Mouse (Mus musculus) forebrain, postnatal 0 days (tissue): ENCODE measurements at regions not wholly inside any gene's neighbourhood (a gene's known extent, or its start where the extent isn't known, plus 50 kb on each side); places are given as distances from the start of the nearest gene placed in this dataset.

Source experiments
- ATAC-seq: fragments of 200-750 bp; cut with Nextera tagmentation; 2 replicates; pipeline ENCODE4 v1.8.0; 2017; ENCODE audit warnings: mild to moderate bottlenecking, moderate library complexity
- DNase-seq: peaks from one replicate; pipeline ENCODE4 v3.0.0-alpha.2; 2015
- H3K27ac ChIP-seq: fragments of 300-500 bp; sonication (generic); 2 replicates; pipeline ENCODE4 v1.5.1; 2014; ENCODE audit warnings: low read depth, mild to moderate bottlenecking, antibody characterized with exemption, low read length, moderate library complexity, mixed read lengths
- H3K27me3 ChIP-seq: fragments of 300-500 bp; sonication (generic); 2 replicates; pipeline ENCODE4 v1.6.1; 2014; ENCODE audit warnings: mild to moderate bottlenecking, low read length, mixed read lengths; ENCODE audit not compliant: insufficient read depth
- H3K36me3 ChIP-seq: fragments of 300-500 bp; sonication (generic); 2 replicates; pipeline ENCODE4 v1.6.1; 2014; ENCODE audit warnings: mild to moderate bottlenecking, moderate library complexity; ENCODE audit not compliant: insufficient read depth
- H3K4me1 ChIP-seq: fragments of 300-500 bp; sonication (generic); 2 replicates; pipeline ENCODE4 v1.6.1; 2014; ENCODE audit warnings: antibody characterized with exemption; ENCODE audit not compliant: insufficient read depth
- H3K4me2 ChIP-seq: fragments of 300-500 bp; sonication (generic); 2 replicates; pipeline ENCODE4 v1.6.1; 2014; ENCODE audit warnings: low read depth, mild to moderate bottlenecking, moderate library complexity
- H3K4me3 ChIP-seq: fragments of 300-500 bp; sonication (generic); 2 replicates; pipeline ENCODE4 v1.5.1; 2014; ENCODE audit warnings: low read depth, low read length, mixed read lengths
- H3K9ac ChIP-seq: fragments of 300-500 bp; sonication (generic); 2 replicates; pipeline ENCODE4 v1.6.1; 2014; ENCODE audit warnings: mild to moderate bottlenecking
- H3K9me3 ChIP-seq: fragments of 300-500 bp; sonication (generic); 2 replicates; pipeline ENCODE4 v1.6.1; 2016; ENCODE audit warnings: low read length
- CTCF ChIP-seq: sonication (generic); IDR thresholded peaks from 2 replicates; pipeline ENCODE4 v1.5.1; 2016; ENCODE audit warnings: antibody characterized with exemption, control low read depth, low read depth
- WGBS: fragments of 180-500 bp; shearing (Covaris S2); extraction: QIAGEN DNeasy Blood & Tissue Kit; methylation state at CpG from one replicate; pipeline ENCODE4 v1.1.7; 2014; 5-methylcytosine and 5-hydroxymethylcytosine counted together

DNA sequence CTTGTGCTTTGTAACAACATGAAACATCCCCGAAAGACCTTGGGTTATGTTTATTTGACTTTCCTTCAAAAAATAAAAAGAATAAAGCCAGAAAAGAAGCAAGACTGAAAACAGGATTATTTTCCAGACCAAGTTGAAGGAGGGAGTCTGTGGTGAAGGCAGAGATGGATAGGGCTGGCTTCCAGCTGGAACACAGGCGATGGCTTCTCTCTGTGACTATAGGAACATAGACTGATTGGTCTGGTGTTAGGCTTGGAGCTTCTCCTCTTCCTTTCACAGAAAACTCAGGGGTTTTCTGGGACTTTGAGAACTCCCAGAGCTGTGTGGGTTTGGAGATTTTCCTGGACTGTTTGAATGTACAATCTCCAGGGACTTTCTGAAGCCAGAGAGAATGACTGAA is 625.8 kb downstream of the Gm826 start:
- DNase-seq = no peak
- 91% methylated on average over 2 of the region's 2 CpGs for WGBS
- no peak for ATAC-seq

GRCm38 (mm10) chr2:159714633-159715032 is 619.3 kb downstream of the Gm826 start:
- Histone ChIP-seq H3K4me2 (no peak overlapping the region), H3K27me3 (no peaks in the 10 kb centered on the region), H3K27ac (no peak overlapping the region), H3K4me3 (no peak overlapping the region), H3K36me3 (no peaks in the 10 kb centered on the region), H3K9me3 (no peaks in the 10 kb centered on the region), H3K9ac (no peak overlapping the region), H3K4me1 (no peaks in the 10 kb centered on the region)
- WGBS = 22% methylated on average over 3 of the region's 3 CpGs
- DNase-seq (no peak), ATAC-seq (no peak)
- no peak for TF ChIP-seq CTCF

More for the DNA sequence above, 625.8 kb downstream of the Gm826 start:
- Histone ChIP-seq H3K36me3 (no peaks in the 10 kb centered on the region), H3K4me2 (no peak overlapping the region), H3K4me3 (no peak overlapping the region), H3K4me1 (no peaks in the 10 kb centered on the region), H3K9ac (no peak overlapping the region), H3K9me3 (no peaks in the 10 kb centered on the region), H3K27ac (no peak overlapping the region), H3K27me3 (no peaks in the 10 kb centered on the region)
- no peak for TF ChIP-seq CTCF

- Histone ChIP-seq H3K9ac (no peak overlapping the region), H3K4me2 (no peak overlapping the region), H3K9me3 (no peaks in the 10 kb centered on the region), H3K36me3 (no peaks in the 10 kb centered on the region), H3K27me3 (no peaks in the 10 kb centered on the region), H3K27ac (no peak overlapping the region), H3K4me1 (no peaks in the 10 kb centered on the region), H3K4me3 (no peak overlapping the region)
- 45% methylated on average over 2 of the region's 2 CpGs for WGBS
- TF ChIP-seq CTCF = no peak
- no peak for ATAC-seq
- DNase-seq = no peak
These were observed 615.2 kb downstream of the Gm826 start for GRCm38 (mm10) chr2:159718738-159719137.

DNA sequence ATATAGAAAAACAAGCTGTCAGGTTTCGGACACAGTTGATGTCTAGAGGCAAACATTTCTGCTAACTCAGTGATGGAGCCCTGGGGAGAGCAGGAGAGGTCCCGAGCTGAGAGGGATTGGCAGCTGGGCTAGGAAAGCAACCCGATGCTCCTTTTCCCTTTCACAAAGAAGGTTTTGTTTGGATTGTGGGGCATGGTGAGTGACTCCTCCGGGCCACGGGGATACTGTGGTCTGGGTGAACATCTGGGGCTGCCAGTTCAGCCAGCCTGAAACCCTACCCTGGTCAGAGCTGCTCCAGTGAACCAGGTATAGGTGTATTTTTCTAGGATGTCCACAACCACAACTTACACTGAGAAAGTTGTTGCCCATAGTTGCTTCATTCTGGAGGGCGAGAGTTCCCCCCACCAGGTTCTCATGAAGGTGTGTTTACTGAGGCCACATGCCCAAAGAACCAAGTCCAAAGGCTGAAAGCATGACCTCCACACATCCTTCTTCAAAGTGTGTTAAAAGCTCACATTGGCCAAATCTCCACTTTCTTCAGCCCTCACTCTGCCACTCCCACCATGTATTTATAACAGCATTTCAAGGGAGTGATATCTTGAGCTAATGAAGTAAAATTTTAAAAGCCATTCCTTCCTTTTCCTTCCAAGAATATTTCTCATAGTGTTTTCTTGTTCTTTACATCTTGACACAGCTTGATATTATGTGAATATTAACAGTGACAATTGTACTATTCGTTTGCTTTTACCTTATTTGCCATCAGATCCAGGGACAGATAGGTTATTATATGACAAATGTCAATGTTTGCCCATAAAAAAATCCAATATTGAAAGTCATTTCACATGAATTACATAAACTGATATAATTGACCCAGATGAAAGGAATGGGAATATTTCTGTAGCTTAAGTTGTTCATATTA is 608.5 kb downstream of the Gm826 start:
- no peaks in the 10 kb centered on the region for H3K9me3 ChIP-seq
- H3K9ac ChIP-seq = no peak overlapping the region
- no peaks in the 10 kb centered on the region for H3K4me1 ChIP-seq
- no peaks in the 10 kb centered on the region for H3K27me3 ChIP-seq
- no peaks in the 10 kb centered on the region for H3K36me3 ChIP-seq
- H3K4me2 ChIP-seq = no peak overlapping the region
- 43% methylated on average over 7 of the region's 7 CpGs for WGBS
- no peak for TF ChIP-seq CTCF
- DNase-seq (no peak), ATAC-seq (no peak)
- no peak overlapping the region for H3K4me3 ChIP-seq
- H3K27ac ChIP-seq = no peak overlapping the region

GRCm38 (mm10) chr2:159729301-159729700 is 604.7 kb downstream of the Gm826 start:
- H3K4me1 ChIP-seq = no peaks in the 10 kb centered on the region
- ATAC-seq (no peak), DNase-seq (no peak)
- no peak overlapping the region for H3K27ac ChIP-seq
- TF ChIP-seq CTCF = no peak
- H3K4me3 ChIP-seq = no peak overlapping the region
- H3K36me3 ChIP-seq = no peaks in the 10 kb centered on the region
- H3K9me3 ChIP-seq = no peaks in the 10 kb centered on the region
- WGBS = 89% methylated on average over 3 of the region's 3 CpGs
- no peaks in the 10 kb centered on the region for H3K27me3 ChIP-seq
- no peak overlapping the region for H3K4me2 ChIP-seq
- H3K9ac ChIP-seq = no peak overlapping the region

DNA sequence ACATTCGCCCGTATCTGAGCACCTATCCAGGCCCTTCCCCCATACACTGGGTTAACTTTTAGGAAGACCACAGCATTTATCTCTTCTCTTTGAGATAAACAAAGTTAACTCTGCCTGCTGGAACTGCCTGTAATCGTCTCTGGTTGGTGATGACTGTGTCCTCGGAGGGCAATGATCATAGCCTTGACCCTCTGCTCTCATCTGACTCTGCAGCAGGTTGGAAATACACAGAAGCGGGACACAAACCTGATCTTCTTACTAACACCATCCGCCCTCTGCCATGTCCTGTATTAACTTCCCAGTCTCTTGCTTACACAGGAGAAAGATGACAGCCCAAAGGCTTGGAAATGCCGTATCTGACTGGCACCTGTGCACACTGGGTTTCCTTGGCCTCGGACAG is 603.7 kb downstream of the Gm826 start:
- Histone ChIP-seq H3K27me3 (no peaks in the 10 kb centered on the region), H3K9me3 (no peaks in the 10 kb centered on the region), H3K27ac (no peak overlapping the region), H3K4me3 (no peak overlapping the region), H3K36me3 (no peaks in the 10 kb centered on the region), H3K9ac (no peak overlapping the region), H3K4me2 (no peak overlapping the region), H3K4me1 (no peaks in the 10 kb centered on the region)
- ATAC-seq = no peak
- DNase-seq = no peak
- TF ChIP-seq CTCF = no peak
- WGBS = 92% methylated on average over 8 of the region's 8 CpGs

- Histone ChIP-seq H3K27me3 (no peaks in the 10 kb centered on the region), H3K36me3 (no peaks in the 10 kb centered on the region), H3K9ac (no peak overlapping the region), H3K27ac (no peak overlapping the region), H3K4me2 (no peak overlapping the region), H3K4me3 (no peak overlapping the region), H3K9me3 (no peaks in the 10 kb centered on the region), H3K4me1 (no peaks in the 10 kb centered on the region)
- TF ChIP-seq CTCF = no peak
- DNase-seq (no peak), ATAC-seq (no peak)
These were observed 602.7 kb downstream of the Gm826 start for GRCm38 (mm10) chr2:159731305-159731704.
